Mouse (Mus musculus) lung, adult 2 months (tissue): Measurements from ENCODE around the gene Stox2.

Experiments used
- CTCF ChIP-seq: fragments of 200-500 bp; IDR thresholded peaks from 2 replicates; pipeline ENCODE4 v1.5.1; 2011; ENCODE audit warnings: mild to moderate bottlenecking, low read length, control low read depth; ENCODE audit not compliant: insufficient read depth
- POLR2A ChIP-seq: fragments of 200-500 bp; IDR thresholded peaks from 2 replicates; pipeline ENCODE4 v1.6.1; 2011; ENCODE audit warnings: low read depth, mild to moderate bottlenecking, control low read depth, low read length, borderline replicate concordance; ENCODE audit errors: extremely low read depth

- TF ChIP-seq POLR2A, result no peak
- peak; percentile 48; the same call in 1 of the 2 replicates for TF ChIP-seq CTCF
Observed at GRCm38 (mm10) chr8:47371539-47371938, 74.6 kb downstream of the Stox2 start.
